Mouse (Mus musculus): ENCODE measurements around the gene Nf1. TPM values are rescaled to one million over a fixed set of nuclear protein-coding genes. Genes with fewer than 3 reads are reported as not detected.

Nf1 gene
- polyA plus RNA-seq, 1 experiment from 2014 or later: 10.4 TPM

DNA sequence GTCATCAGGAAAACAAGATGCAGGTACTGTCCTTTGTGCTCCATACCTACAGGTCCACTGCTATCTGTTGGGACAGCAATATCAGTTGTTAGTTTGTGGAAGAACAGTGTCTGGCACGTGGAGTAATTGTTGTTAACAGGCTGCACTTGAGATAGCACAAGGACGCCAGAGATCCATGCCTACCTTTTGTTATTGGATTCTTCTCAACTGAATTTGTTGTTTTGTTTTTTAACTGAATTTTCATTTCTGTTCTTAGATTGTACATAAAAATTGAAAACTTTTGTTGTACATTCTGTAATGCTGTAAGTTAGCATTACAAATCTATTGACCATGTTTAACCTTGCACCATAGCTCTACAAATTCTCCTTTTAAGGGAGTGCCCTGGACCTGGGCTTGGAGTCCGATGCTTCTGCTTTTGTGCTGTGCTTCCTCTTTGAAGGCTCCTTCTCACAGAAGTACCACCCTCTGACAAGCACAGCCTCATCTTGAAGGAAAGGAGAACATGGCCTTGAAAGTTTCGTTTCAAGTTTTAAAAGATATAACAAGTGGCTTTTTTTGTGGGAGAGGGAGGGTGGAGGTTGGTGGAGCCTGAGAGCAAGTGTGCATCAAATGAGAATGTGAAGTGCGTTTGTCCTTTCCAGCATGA, 188.4 kb downstream of the Nf1 start:
- Histone ChIP-seq H3K9ac (ENCODE audit: low read length) (no peak overlapping the region), H3K27ac (ENCODE audit: low read depth, low read length) (no peak overlapping the region), H3K4me1 (replicated peaks; ENCODE audit: control insufficient read depth, insufficient read depth, low read length) (no peaks in the 10 kb centered on the region), H3K9me3 (ENCODE audit: control insufficient read depth, low read length) (no peaks in the 10 kb centered on the region), H3K4me3 (ENCODE audit: low read depth, low read length) (no peak overlapping the region), H3K27me3 (ENCODE audit: control insufficient read depth, insufficient read depth, low read length) (no peaks in the 10 kb centered on the region), H3K36me3 (ENCODE audit: control insufficient read depth, insufficient read depth, low read length) (no peaks in the 10 kb centered on the region), H3K4me2 (ENCODE audit: low read depth, low read length, severe bottlenecking) (no peak overlapping the region)
- ATAC-seq (replicated peaks; ENCODE audit: low FRiP score) (no peak), DNase-seq (ENCODE audit: low spot score) (no peak)
- WGBS: 94% methylated on average over 5 of the region's 5 CpGs

DNA sequence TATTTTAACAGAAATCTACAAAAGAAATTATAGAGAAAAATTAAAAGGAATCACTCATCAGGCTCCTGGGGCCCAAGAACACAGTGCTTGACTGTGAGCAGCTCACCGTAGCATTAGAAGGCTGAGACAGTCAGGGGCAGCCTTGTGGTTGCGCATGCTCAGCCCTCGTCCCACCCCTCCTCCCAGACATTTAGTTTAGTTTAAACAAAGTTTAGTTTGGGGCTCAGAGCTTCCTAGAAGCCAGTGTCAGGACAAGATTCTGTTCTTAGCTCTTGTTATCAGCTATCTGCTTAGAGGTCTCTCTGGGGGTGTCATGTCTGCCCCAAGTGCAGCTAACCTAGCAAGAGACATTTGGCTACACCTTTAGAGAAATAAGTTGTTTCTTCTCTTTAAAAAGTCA, 189.1 kb downstream of the Nf1 start:
- DNase-seq (ENCODE audit: low spot score) (no peak), ATAC-seq (replicated peaks; ENCODE audit: low FRiP score) (no peak)
- no peak overlapping the region for H3K27ac ChIP-seq (ENCODE audit: low read depth, low read length)
- H3K4me3 ChIP-seq (ENCODE audit: low read depth, low read length): no peak overlapping the region
- H3K9me3 ChIP-seq (ENCODE audit: control insufficient read depth, low read length): no peaks in the 10 kb centered on the region
- H3K4me2 ChIP-seq (ENCODE audit: low read depth, low read length, severe bottlenecking): no peak overlapping the region
- WGBS: 90% methylated on average over 3 of the region's 3 CpGs
- no peaks in the 10 kb centered on the region for H3K36me3 ChIP-seq (ENCODE audit: control insufficient read depth, insufficient read depth, low read length)
- no peaks in the 10 kb centered on the region for H3K4me1 ChIP-seq (replicated peaks; ENCODE audit: control insufficient read depth, insufficient read depth, low read length)
- H3K27me3 ChIP-seq (ENCODE audit: control insufficient read depth, insufficient read depth, low read length): no peaks in the 10 kb centered on the region
- H3K9ac ChIP-seq (ENCODE audit: low read length): no peak overlapping the region

DNA sequence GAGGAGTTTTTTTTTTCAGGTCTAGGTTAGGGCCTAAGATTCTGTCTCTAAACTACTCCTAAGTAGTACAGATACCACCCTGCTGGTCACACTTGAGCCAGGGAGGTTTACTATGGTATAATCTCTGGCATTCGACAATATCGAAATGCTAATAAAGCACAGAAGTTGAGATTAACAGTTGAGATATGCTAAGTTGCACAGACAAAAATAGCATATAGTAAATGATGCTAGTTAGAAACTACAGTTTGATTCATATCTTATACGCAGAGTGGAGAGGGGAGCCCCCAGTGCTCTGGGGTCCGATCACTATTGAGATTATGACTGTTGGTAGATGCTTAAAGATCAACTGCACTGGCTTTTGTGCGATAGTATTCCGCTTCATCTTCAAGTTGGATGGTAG, 189.7 kb downstream of the Nf1 start:
- ATAC-seq (replicated peaks; ENCODE audit: low FRiP score) (no peak), DNase-seq (ENCODE audit: low spot score) (no peak)
- Histone ChIP-seq H3K36me3 (ENCODE audit: control insufficient read depth, insufficient read depth, low read length) (no peaks in the 10 kb centered on the region), H3K27me3 (ENCODE audit: control insufficient read depth, insufficient read depth, low read length) (no peaks in the 10 kb centered on the region), H3K4me1 (replicated peaks; ENCODE audit: control insufficient read depth, insufficient read depth, low read length) (no peaks in the 10 kb centered on the region), H3K9ac (ENCODE audit: low read length) (no peak overlapping the region), H3K9me3 (ENCODE audit: control insufficient read depth, low read length) (no peaks in the 10 kb centered on the region), H3K4me2 (ENCODE audit: low read depth, low read length, severe bottlenecking) (no peak overlapping the region), H3K27ac (ENCODE audit: low read depth, low read length) (no peak overlapping the region), H3K4me3 (ENCODE audit: low read depth, low read length) (no peak overlapping the region)
- 98% methylated on average over 6 of the region's 6 CpGs for WGBS

DNA sequence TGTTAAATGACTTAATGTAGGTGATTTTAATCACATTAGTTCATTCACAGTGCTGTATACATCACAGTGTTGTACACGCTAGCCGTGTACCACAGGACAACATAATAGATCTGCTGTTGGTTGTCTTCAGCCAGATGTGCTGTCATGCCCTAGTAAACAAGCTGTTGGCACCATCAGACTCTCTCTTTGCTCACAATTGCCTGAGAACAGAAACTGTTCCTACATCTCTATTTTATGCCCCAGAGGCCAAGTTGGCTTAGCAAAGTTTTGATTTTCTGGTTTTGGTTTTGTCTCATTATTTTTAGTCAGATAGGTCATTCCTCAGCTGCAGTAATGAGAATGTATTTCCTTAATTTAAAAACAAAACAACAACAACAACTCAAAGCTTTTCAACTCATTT, 190.2 kb downstream of the Nf1 start:
- Histone ChIP-seq H3K9me3 (ENCODE audit: control insufficient read depth, low read length) (no peaks in the 10 kb centered on the region), H3K4me1 (replicated peaks; ENCODE audit: control insufficient read depth, insufficient read depth, low read length) (no peaks in the 10 kb centered on the region), H3K9ac (ENCODE audit: low read length) (no peak overlapping the region), H3K4me2 (ENCODE audit: low read depth, low read length, severe bottlenecking) (no peak overlapping the region), H3K36me3 (ENCODE audit: control insufficient read depth, insufficient read depth, low read length) (no peaks in the 10 kb centered on the region), H3K27ac (ENCODE audit: low read depth, low read length) (no peak overlapping the region), H3K4me3 (ENCODE audit: low read depth, low read length) (no peak overlapping the region), H3K27me3 (ENCODE audit: control insufficient read depth, insufficient read depth, low read length) (no peaks in the 10 kb centered on the region)
- WGBS: 96% methylated on average over 2 of the region's 2 CpGs
- no peak for ATAC-seq (replicated peaks; ENCODE audit: low FRiP score)
- no peak for DNase-seq (ENCODE audit: low spot score)

DNA sequence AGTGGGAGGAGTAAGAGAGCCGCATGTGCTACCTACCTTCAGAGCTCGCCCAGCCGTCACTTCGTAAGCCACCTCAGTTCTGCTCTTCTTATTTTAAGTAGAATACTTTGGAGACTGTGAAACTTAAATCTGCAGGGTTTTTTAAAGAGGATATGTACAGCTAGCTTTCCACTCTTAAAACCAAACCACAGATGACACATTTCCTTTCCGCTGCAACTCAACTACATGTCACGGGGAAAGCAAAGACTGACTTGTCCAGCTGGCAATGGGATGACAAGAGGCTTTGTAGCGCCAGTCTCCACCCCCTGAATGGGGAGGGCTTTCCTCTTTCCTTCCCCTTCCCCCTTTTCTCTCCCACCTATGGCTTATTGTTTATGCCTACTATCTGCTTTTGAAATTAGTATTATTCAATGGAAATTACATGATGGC, 190.9 kb downstream of the Nf1 start, which contains the start of the genes Evi2 and Evi2a:
TSS of gene Evi2 (minus strand) at position 257 of the 429 bp plus-strand sequence.
TSS of gene Evi2a (minus strand) at position 277 of the 429 bp plus-strand sequence.
- ATAC-seq (replicated peaks; ENCODE audit: low FRiP score) (no peak), DNase-seq (ENCODE audit: low spot score) (no peak)
- Histone ChIP-seq H3K9ac (ENCODE audit: low read length) (no peak within 1 kb of the TSS), H3K4me2 (ENCODE audit: low read depth, low read length, severe bottlenecking) (no peak within 1 kb of the TSS), H3K27ac (ENCODE audit: low read depth, low read length) (no peak within 1 kb of the TSS), H3K27me3 (ENCODE audit: control insufficient read depth, insufficient read depth, low read length) (no peaks in the 10 kb centered on the region), H3K9me3 (ENCODE audit: control insufficient read depth, low read length) (no peaks in the 10 kb centered on the region), H3K4me1 (replicated peaks; ENCODE audit: control insufficient read depth, insufficient read depth, low read length) (no peaks in the 10 kb centered on the region), H3K36me3 (ENCODE audit: control insufficient read depth, insufficient read depth, low read length) (no peaks in the 10 kb centered on the region), H3K4me3 (ENCODE audit: low read depth, low read length) (no peak within 1 kb of the TSS)
- 84% methylated on average over 7 of the region's 7 CpGs for WGBS

DNA sequence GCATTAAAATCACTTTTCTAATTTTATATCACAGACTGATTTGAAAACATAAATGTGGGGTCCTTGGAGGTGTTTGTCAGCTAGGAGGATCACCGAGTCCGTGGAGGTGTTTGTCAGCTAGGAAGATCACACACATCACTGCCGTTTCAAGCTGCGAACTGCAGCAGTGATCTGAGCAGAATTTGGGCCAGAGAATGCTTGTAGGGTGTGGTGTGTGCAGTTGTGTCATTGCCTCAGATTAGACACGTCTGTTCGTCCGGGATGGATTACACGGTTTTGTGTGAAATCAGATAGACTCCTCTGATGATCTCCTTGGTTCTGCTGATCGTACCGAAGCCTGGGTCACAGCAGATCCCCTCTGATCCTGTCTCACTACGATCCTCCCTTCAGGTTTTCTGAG, 191.3 kb downstream of the Nf1 start:
- Histone ChIP-seq H3K27ac (ENCODE audit: low read depth, low read length) (no peak overlapping the region), H3K9ac (ENCODE audit: low read length) (no peak overlapping the region), H3K4me2 (ENCODE audit: low read depth, low read length, severe bottlenecking) (no peak overlapping the region), H3K4me1 (replicated peaks; ENCODE audit: control insufficient read depth, insufficient read depth, low read length) (no peaks in the 10 kb centered on the region), H3K9me3 (ENCODE audit: control insufficient read depth, low read length) (no peaks in the 10 kb centered on the region), H3K27me3 (ENCODE audit: control insufficient read depth, insufficient read depth, low read length) (no peaks in the 10 kb centered on the region), H3K4me3 (ENCODE audit: low read depth, low read length) (no peak overlapping the region), H3K36me3 (ENCODE audit: control insufficient read depth, insufficient read depth, low read length) (no peaks in the 10 kb centered on the region)
- WGBS: 92% methylated on average over 11 of the region's 11 CpGs
- DNase-seq (ENCODE audit: low spot score) (no peak), ATAC-seq (replicated peaks; ENCODE audit: low FRiP score) (no peak)

DNA sequence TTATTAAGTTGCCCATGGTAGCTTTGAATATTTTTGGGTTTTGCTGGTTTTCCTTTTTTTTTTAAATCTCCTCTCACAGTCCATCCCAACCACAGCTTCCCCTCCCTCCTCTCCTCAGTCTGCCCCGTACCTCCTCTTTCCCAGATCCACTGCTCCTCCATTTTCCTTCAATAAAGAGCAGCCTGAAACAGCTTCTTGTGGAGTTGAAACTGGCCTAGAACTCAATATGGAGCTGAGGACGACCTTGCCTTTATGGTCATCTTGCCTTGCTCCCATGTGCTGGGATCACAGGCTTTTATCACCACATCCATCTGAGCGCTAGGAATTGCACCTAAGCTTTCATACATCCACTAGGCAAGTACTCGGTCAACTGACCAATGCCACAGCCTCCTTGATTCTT, 192.0 kb downstream of the Nf1 start:
- H3K9ac ChIP-seq (ENCODE audit: low read length): no peak overlapping the region
- ATAC-seq (replicated peaks; ENCODE audit: low FRiP score): no peak
- no peaks in the 10 kb centered on the region for H3K36me3 ChIP-seq (ENCODE audit: control insufficient read depth, insufficient read depth, low read length)

DNA sequence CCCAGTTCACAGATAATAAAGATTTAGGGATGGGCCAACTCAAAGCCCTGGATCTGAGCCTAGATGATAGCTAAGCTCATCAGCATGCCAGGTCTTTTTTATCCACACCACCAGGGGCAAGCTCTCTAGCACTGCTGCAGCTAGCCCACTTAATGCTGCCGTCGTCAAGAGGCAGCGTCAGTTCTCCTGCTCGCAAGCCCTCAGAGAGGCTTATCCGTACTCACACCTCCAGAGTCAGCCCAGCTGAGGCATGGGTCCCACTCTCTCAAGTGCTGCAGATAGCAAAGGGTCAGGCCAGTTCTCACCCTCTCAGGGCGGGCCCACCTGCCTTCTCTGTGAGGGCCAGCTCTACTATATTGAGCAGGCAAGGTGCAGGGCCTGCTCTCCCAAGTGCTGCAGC, 193.8 kb downstream of the Nf1 start:
- Histone ChIP-seq H3K36me3 (ENCODE audit: control insufficient read depth, insufficient read depth, low read length) (no peaks in the 10 kb centered on the region; the same call in 1 of the 2 replicates), H3K27me3 (ENCODE audit: control insufficient read depth, insufficient read depth, low read length) (no peaks in the 10 kb centered on the region), H3K9ac (ENCODE audit: low read length) (no peak overlapping the region), H3K4me1 (replicated peaks; ENCODE audit: control insufficient read depth, insufficient read depth, low read length) (no peaks in the 10 kb centered on the region), H3K4me3 (ENCODE audit: low read depth, low read length) (no peak overlapping the region), H3K4me2 (ENCODE audit: low read depth, low read length, severe bottlenecking) (no peak overlapping the region), H3K27ac (ENCODE audit: low read depth, low read length) (no peak overlapping the region), H3K9me3 (ENCODE audit: control insufficient read depth, low read length) (no peaks in the 10 kb centered on the region)
- DNase-seq (ENCODE audit: low spot score): no peak
- no peak for ATAC-seq (replicated peaks; ENCODE audit: low FRiP score)
- 87% methylated on average over 6 of the region's 6 CpGs for WGBS

More for the DNA sequence above, 192.0 kb downstream of the Nf1 start:
- no peak overlapping the region for H3K27ac ChIP-seq (ENCODE audit: low read depth, low read length)
- WGBS: 86% methylated on average over 4 of the region's 4 CpGs
- no peak overlapping the region for H3K4me2 ChIP-seq (ENCODE audit: low read depth, low read length, severe bottlenecking)
- H3K4me3 ChIP-seq (ENCODE audit: low read depth, low read length): no peak overlapping the region
- DNase-seq (ENCODE audit: low spot score): no peak
- H3K27me3 ChIP-seq (ENCODE audit: control insufficient read depth, insufficient read depth, low read length): no peaks in the 10 kb centered on the region
- no peaks in the 10 kb centered on the region for H3K4me1 ChIP-seq (replicated peaks; ENCODE audit: control insufficient read depth, insufficient read depth, low read length)
- no peaks in the 10 kb centered on the region for H3K9me3 ChIP-seq (ENCODE audit: control insufficient read depth, low read length)
